Mouse (Mus musculus): ENCODE measurements around the gene Gm19426.

Gm19426 gene

GRCm38 (mm10) chr2:84721182-84721581 lies 22.3 kb downstream of the Gm19426 start:
- DNase-seq (ENCODE audit: low spot score): no peak

GRCm38 (mm10) chr2:84720718-84721117 lies 22.7 kb downstream of the Gm19426 start:
- no peak for DNase-seq (ENCODE audit: low spot score)

- DNase-seq (ENCODE audit: low spot score): no peak
These were observed 26.1 kb downstream of the Gm19426 start for GRCm38 (mm10) chr2:84717357-84717756.

- no peak for DNase-seq (ENCODE audit: low spot score)
These were observed 26.8 kb downstream of the Gm19426 start for GRCm38 (mm10) chr2:84716423-84717355.

- no peak for DNase-seq (ENCODE audit: low spot score)
These were observed 27.7 kb downstream of the Gm19426 start for GRCm38 (mm10) chr2:84715562-84716361.

- DNase-seq (ENCODE audit: low spot score): peak; percentile 98
These were observed 28.5 kb downstream of the Gm19426 start, which contains the start of gene Zdhhc5 for GRCm38 (mm10) chr2:84714811-84715561. Gene Zdhhc5, minus strand, starts transcription at chr2:84715180.

GRCm38 (mm10) chr2:84714422-84714810 lies 29.0 kb downstream of the Gm19426 start:
- no peak for DNase-seq (ENCODE audit: low spot score)

GRCm38 (mm10) chr2:84711898-84712297 lies 31.6 kb downstream of the Gm19426 start:
- DNase-seq (ENCODE audit: low spot score): no peak

GRCm38 (mm10) chr2:84707523-84707922 lies 35.9 kb downstream of the Gm19426 start:
- DNase-seq (ENCODE audit: low spot score): no peak

GRCm38 (mm10) chr2:84705295-84705694 lies 38.2 kb downstream of the Gm19426 start:
- no peak for DNase-seq (ENCODE audit: low spot score)

GRCm38 (mm10) chr2:84704329-84704728 lies 39.1 kb downstream of the Gm19426 start:
- no peak for DNase-seq (ENCODE audit: low spot score)

GRCm38 (mm10) chr2:84703497-84703896 lies 40.0 kb downstream of the Gm19426 start:
- DNase-seq (ENCODE audit: low spot score): no peak

- no peak for DNase-seq (ENCODE audit: low spot score)
These were observed 48.3 kb downstream of the Gm19426 start for GRCm38 (mm10) chr2:84695007-84695695.

All from ovary, postnatal 14 days (tissue).